Mouse (Mus musculus) urinary bladder, postnatal 4 days (tissue): ENCODE measurements around the gene Col6a4.

Source experiments
- DNase-seq, 2 experiments: peaks; one replicate each; pipeline ENCODE4 v3.0.0; 2021 to 2022; ENCODE audit warnings: low spot score in 2 of 2

Col6a4 gene

GRCm38 (mm10) chr9:106073956-106074355 is 22.6 kb downstream of the Col6a4 start:
- no peak for DNase-seq

- DNase-seq: no peak
Measured at GRCm38 (mm10) chr9:106071651-106072050, 24.9 kb downstream of the Col6a4 start.

- no peak for DNase-seq
Measured at GRCm38 (mm10) chr9:106053446-106053845, 43.1 kb downstream of the Col6a4 start.

GRCm38 (mm10) chr9:106043921-106044503 is 52.6 kb downstream of the Col6a4 start:
- DNase-seq: no peak

GRCm38 (mm10) chr9:106039915-106040659 is 56.5 kb downstream of the Col6a4 start:
- no peak for DNase-seq

- DNase-seq: no peak
Measured at GRCm38 (mm10) chr9:106039276-106039675, 57.3 kb downstream of the Col6a4 start.

GRCm38 (mm10) chr9:106038865-106039264 is 57.7 kb downstream of the Col6a4 start:
- no peak for DNase-seq

- DNase-seq: no peak
Measured at GRCm38 (mm10) chr9:106015666-106016065, 80.9 kb downstream of the Col6a4 start.

- no peak for DNase-seq
Measured at GRCm38 (mm10) chr9:106013139-106013538, 83.4 kb downstream of the Col6a4 start.

- DNase-seq: no peak
Measured at GRCm38 (mm10) chr9:105997955-105998354, 98.6 kb downstream of the Col6a4 start.

GRCm38 (mm10) chr9:105992425-105992824 is 104.2 kb downstream of the Col6a4 start:
- DNase-seq: no peak

GRCm38 (mm10) chr9:105990099-105990498 is 106.5 kb downstream of the Col6a4 start:
- no peak for DNase-seq

- DNase-seq: no peak
Measured at GRCm38 (mm10) chr9:105989468-105989867, 107.1 kb downstream of the Col6a4 start.

- no peak for DNase-seq
Measured at GRCm38 (mm10) chr9:105988096-105988495, 108.5 kb downstream of the Col6a4 start.

GRCm38 (mm10) chr9:105984931-105985519 is 111.6 kb downstream of the Col6a4 start:
- no peak for DNase-seq

- no peak for DNase-seq
Measured at GRCm38 (mm10) chr9:105978479-105978878, 118.1 kb downstream of the Col6a4 start.

GRCm38 (mm10) chr9:105976871-105977270 is 119.7 kb downstream of the Col6a4 start:
- DNase-seq: no peak

- no peak for DNase-seq
Measured at GRCm38 (mm10) chr9:105976314-105976713, 120.3 kb downstream of the Col6a4 start.

- no peak for DNase-seq
Measured at GRCm38 (mm10) chr9:105973736-105974135, 122.8 kb downstream of the Col6a4 start.

GRCm38 (mm10) chr9:105972031-105972430 is 124.6 kb downstream of the Col6a4 start:
- no peak for DNase-seq

GRCm38 (mm10) chr9:105971351-105971894 is 125.2 kb downstream of the Col6a4 start:
- no peak for DNase-seq

GRCm38 (mm10) chr9:105970901-105971300 is 125.7 kb downstream of the Col6a4 start:
- no peak for DNase-seq

GRCm38 (mm10) chr9:105967976-105968375 is 128.6 kb downstream of the Col6a4 start:
- no peak for DNase-seq
